Mouse (Mus musculus) ES-E14 (cell line): ENCODE data around the gene Klf12.

ENCODE experiments used
- CHD2 ChIP-seq: IDR thresholded peaks from 2 replicates; pipeline ENCODE4 v1.6.1; 2014; ENCODE audit warnings: mild to moderate bottlenecking, low read depth, low read length, inconsistent platforms
- HCFC1 ChIP-seq: IDR thresholded peaks from 2 replicates; pipeline ENCODE4 v1.6.1; 2012; ENCODE audit warnings: low read length, inconsistent platforms, borderline replicate concordance; ENCODE audit not compliant: insufficient read depth
- MAFK ChIP-seq: IDR thresholded peaks from 2 replicates; pipeline ENCODE4 v1.6.1; 2014; ENCODE audit warnings: mild to moderate bottlenecking, low read depth, low read length, inconsistent platforms; ENCODE audit not compliant: insufficient read depth
- ZC3H11A ChIP-seq: IDR thresholded peaks from 2 replicates; pipeline ENCODE4 v1.6.1; 2012; ENCODE audit warnings: low read depth, mild to moderate bottlenecking, inconsistent platforms, low read length, borderline replicate concordance
- ZNF384 ChIP-seq: IDR thresholded peaks from 2 replicates; pipeline ENCODE4 v1.6.1; 2012; ENCODE audit warnings: low read depth, low read length, inconsistent platforms

DNA sequence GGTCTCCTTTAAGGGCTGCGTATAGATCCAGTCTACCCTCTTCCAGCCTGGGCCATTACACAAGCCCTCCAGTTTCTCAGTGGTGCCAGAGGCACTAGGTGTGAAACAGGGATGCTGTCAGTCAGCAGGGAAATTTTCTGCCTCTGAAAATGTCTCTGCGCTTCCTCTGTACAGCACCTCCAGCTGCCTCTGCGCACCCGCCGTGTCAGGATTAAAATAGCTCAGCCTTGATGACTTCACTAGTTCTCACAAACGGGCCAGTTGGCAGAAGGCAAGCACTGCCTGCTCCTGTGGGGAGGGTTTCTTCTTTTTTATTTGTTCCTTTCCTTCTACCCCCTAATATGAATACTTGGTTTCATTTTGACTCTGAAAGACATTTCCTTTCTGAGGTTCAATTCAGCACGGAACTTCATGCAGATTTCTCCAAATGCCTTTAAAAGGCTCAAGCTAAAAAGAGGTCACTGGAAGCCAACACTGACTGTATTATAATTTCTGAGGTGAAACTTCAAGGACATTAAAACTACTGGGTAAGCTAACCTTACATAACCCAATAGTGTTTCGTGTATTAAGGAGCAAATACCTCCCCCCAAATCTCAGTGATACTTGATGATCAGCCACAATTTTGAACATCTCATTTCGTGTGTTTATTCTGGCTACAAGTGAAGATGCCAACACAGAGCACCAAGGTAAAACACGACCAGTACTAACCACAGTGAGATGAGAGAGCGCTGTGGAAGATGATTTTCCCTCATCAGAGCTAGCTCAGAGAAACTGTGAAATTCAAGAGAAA, 73.2 kb downstream of the Klf12 start:
- TF ChIP-seq MAFK (no peak), HCFC1 (no peak), CHD2 (no peak), ZNF384 (no peak), ZC3H11A (no peak)
